Mouse (Mus musculus): Measurements from ENCODE around the gene Mcm2.

- TF ChIP-seq HCFC1 (IDR thresholded peaks at IDR 0.05; ENCODE audit: borderline replicate concordance, insufficient read depth, low read length) (no peak), ZNF384 (IDR thresholded peaks at IDR 0.05; ENCODE audit: low read depth, low read length) (no peak), ZC3H11A (IDR thresholded peaks at IDR 0.05; ENCODE audit: borderline replicate concordance, low read depth, low read length) (no peak)
Observed at GRCm38 (mm10) chr6:88857249-88857648, 41.3 kb downstream of the Mcm2 start.
